Mouse (Mus musculus) ES-E14 (cell line): ENCODE measurements at regions not wholly inside any gene's neighbourhood (a gene's known extent, or its start where the extent isn't known, plus 50 kb on each side); places are given as distances from the start of the nearest gene placed in this dataset.

Source experiments
- CHD2 ChIP-seq: IDR thresholded peaks from 2 replicates; pipeline ENCODE4 v1.6.1; 2014; ENCODE audit warnings: mild to moderate bottlenecking, low read depth, low read length, inconsistent platforms
- HCFC1 ChIP-seq: IDR thresholded peaks from 2 replicates; pipeline ENCODE4 v1.6.1; 2012; ENCODE audit warnings: low read length, inconsistent platforms, borderline replicate concordance; ENCODE audit not compliant: insufficient read depth
- MAFK ChIP-seq: IDR thresholded peaks from 2 replicates; pipeline ENCODE4 v1.6.1; 2014; ENCODE audit warnings: mild to moderate bottlenecking, low read depth, low read length, inconsistent platforms; ENCODE audit not compliant: insufficient read depth
- ZC3H11A ChIP-seq: IDR thresholded peaks from 2 replicates; pipeline ENCODE4 v1.6.1; 2012; ENCODE audit warnings: low read depth, mild to moderate bottlenecking, inconsistent platforms, low read length, borderline replicate concordance
- ZNF384 ChIP-seq: IDR thresholded peaks from 2 replicates; pipeline ENCODE4 v1.6.1; 2012; ENCODE audit warnings: low read depth, low read length, inconsistent platforms

DNA sequence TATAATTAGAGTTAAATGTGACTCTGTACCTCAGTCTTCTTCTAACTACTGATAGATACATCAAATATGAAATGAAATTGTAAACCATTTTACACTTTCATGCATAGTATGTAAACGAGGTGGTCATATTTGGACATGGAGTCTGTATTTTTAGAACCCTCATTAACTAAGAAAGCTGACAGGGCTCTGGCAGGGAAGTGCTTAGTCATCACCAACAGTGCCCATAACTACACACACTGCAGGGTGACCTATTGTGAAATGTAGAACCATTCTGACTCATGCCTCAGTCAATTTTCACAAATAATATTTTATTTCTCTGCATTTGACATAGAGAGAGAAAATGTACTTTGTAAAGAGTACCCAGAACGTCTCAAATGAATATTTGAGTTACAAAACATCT, 118.9 kb upstream of the Robo2 start:
- TF ChIP-seq CHD2 = no peak
- TF ChIP-seq ZNF384 = no peak
- TF ChIP-seq ZC3H11A = no peak
- no peak for TF ChIP-seq HCFC1
- TF ChIP-seq MAFK = no peak
